Mouse (Mus musculus): Measurements from ENCODE around the gene 3110082I17Rik. TPM values are rescaled to one million over a fixed set of nuclear protein-coding genes. Genes with fewer than 3 reads are reported as not detected.
A peak's percentile ranks its signal among the peaks of the same experiment; 100 is the strongest.

The 3110082I17Rik gene
- polyA plus RNA-seq, 1 experiment from 2014 or later = 26.2 TPM

GRCm38 (mm10) chr5:139483171-139483848, 23.0 kb upstream of the 3110082I17Rik start:
- WGBS (ENCODE audit: insufficient replicate concordance) = 41% methylated on average over 14 of the region's 14 CpGs
- H3K27me3 ChIP-seq = no peaks in the 10 kb centered on the region
- no peak for DNase-seq
- peaks cover 23% of the 10 kb centered on the region for H3K4me1 ChIP-seq (replicated peaks)
- peaks cover 41% of the 10 kb centered on the region for H3K36me3 ChIP-seq
- no peak for ATAC-seq (ENCODE audit: low read depth)
- H3K4me2 ChIP-seq = peak overlapping the region; percentile 78
- H3K27ac ChIP-seq = no peak overlapping the region
- no peaks in the 10 kb centered on the region for H3K9me3 ChIP-seq (replicated peaks)
- H3K9ac ChIP-seq = peak overlapping the region; percentile 92
- H3K4me3 ChIP-seq (replicated peaks) = peak overlapping the region; percentile 97

- Histone ChIP-seq H3K36me3 (peaks cover 68% of the 10 kb centered on the region), H3K4me3 (replicated peaks) (no peak overlapping the region), H3K27ac (no peak overlapping the region), H3K9ac (no peak overlapping the region), H3K9me3 (replicated peaks) (no peaks in the 10 kb centered on the region), H3K4me1 (replicated peaks) (peaks cover 23% of the 10 kb centered on the region), H3K27me3 (no peaks in the 10 kb centered on the region), H3K4me2 (no peak overlapping the region)
- ATAC-seq (ENCODE audit: low read depth) (no peak), DNase-seq (no peak)
- WGBS (ENCODE audit: insufficient replicate concordance) = 79% methylated on average over 10 of the region's 10 CpGs
Measured at GRCm38 (mm10) chr5:139480406-139480805, 20.1 kb upstream of the 3110082I17Rik start.

- H3K4me2 ChIP-seq = no peak overlapping the region
- H3K27ac ChIP-seq = no peak overlapping the region
- ATAC-seq (ENCODE audit: low read depth) (no peak), DNase-seq (no peak)
- H3K36me3 ChIP-seq = peaks cover 81% of the 10 kb centered on the region
- no peak overlapping the region for H3K9ac ChIP-seq
- peaks cover 19% of the 10 kb centered on the region for H3K4me1 ChIP-seq (replicated peaks)
- no peak overlapping the region for H3K4me3 ChIP-seq (replicated peaks)
- no peaks in the 10 kb centered on the region for H3K9me3 ChIP-seq (replicated peaks)
- 90% methylated on average over 8 of the region's 8 CpGs for WGBS (ENCODE audit: insufficient replicate concordance)
- no peaks in the 10 kb centered on the region for H3K27me3 ChIP-seq
Measured at GRCm38 (mm10) chr5:139479088-139479487, 18.8 kb upstream of the 3110082I17Rik start.

GRCm38 (mm10) chr5:139474741-139475140, 14.4 kb upstream of the 3110082I17Rik start:
- Histone ChIP-seq H3K4me1 (replicated peaks) (no peaks in the 10 kb centered on the region), H3K9me3 (replicated peaks) (no peaks in the 10 kb centered on the region), H3K27ac (no peak overlapping the region), H3K9ac (no peak overlapping the region), H3K36me3 (peaks cover 85% of the 10 kb centered on the region), H3K4me3 (replicated peaks) (no peak overlapping the region), H3K27me3 (no peaks in the 10 kb centered on the region), H3K4me2 (no peak overlapping the region)
- WGBS (ENCODE audit: insufficient replicate concordance) = 80% methylated on average over 9 of the region's 9 CpGs
- DNase-seq (no peak), ATAC-seq (ENCODE audit: low read depth) (no peak)

- WGBS (ENCODE audit: insufficient replicate concordance) = 57% methylated on average over 5 of the region's 5 CpGs
- peaks cover 19% of the 10 kb centered on the region for H3K36me3 ChIP-seq
- no peak overlapping the region for H3K9ac ChIP-seq
- no peak overlapping the region for H3K4me3 ChIP-seq (replicated peaks)
- H3K4me2 ChIP-seq = no peak overlapping the region
- ATAC-seq (ENCODE audit: low read depth) = no peak
- H3K4me1 ChIP-seq (replicated peaks) = peaks cover 7% of the 10 kb centered on the region; the same call in 1 of the 2 replicates
- no peaks in the 10 kb centered on the region for H3K27me3 ChIP-seq
- H3K27ac ChIP-seq = no peak overlapping the region
- H3K9me3 ChIP-seq (replicated peaks) = no peaks in the 10 kb centered on the region
- DNase-seq = no peak
Measured at GRCm38 (mm10) chr5:139467998-139468397, 7.7 kb upstream of the 3110082I17Rik start.

GRCm38 (mm10) chr5:139466801-139467200, 6.5 kb upstream of the 3110082I17Rik start:
- H3K9ac ChIP-seq = no peak overlapping the region
- H3K4me3 ChIP-seq (replicated peaks) = no peak overlapping the region
- H3K4me2 ChIP-seq = no peak overlapping the region
- ATAC-seq (ENCODE audit: low read depth) = no peak
- no peaks in the 10 kb centered on the region for H3K27me3 ChIP-seq
- 52% methylated on average over 4 of the region's 4 CpGs for WGBS (ENCODE audit: insufficient replicate concordance)
- DNase-seq = no peak
- peaks cover 7% of the 10 kb centered on the region for H3K36me3 ChIP-seq
- no peak overlapping the region for H3K27ac ChIP-seq
- peaks cover 7% of the 10 kb centered on the region; the same call in 1 of the 2 replicates for H3K4me1 ChIP-seq (replicated peaks)
- H3K9me3 ChIP-seq (replicated peaks) = no peaks in the 10 kb centered on the region

GRCm38 (mm10) chr5:139466373-139466772, 6.0 kb upstream of the 3110082I17Rik start:
- Histone ChIP-seq H3K4me2 (no peak overlapping the region), H3K27me3 (no peaks in the 10 kb centered on the region), H3K9me3 (replicated peaks) (no peaks in the 10 kb centered on the region), H3K4me1 (replicated peaks) (peaks cover 7% of the 10 kb centered on the region; the same call in 1 of the 2 replicates), H3K27ac (no peak overlapping the region), H3K36me3 (peaks cover 3% of the 10 kb centered on the region), H3K4me3 (replicated peaks) (no peak overlapping the region), H3K9ac (no peak overlapping the region)
- peak; percentile 61; the same call in 1 of the 2 replicates for ATAC-seq (ENCODE audit: low read depth)
- 46% methylated on average over 2 of the region's 2 CpGs for WGBS (ENCODE audit: insufficient replicate concordance)
- no peak for DNase-seq

GRCm38 (mm10) chr5:139464874-139465273, 4.5 kb upstream of the 3110082I17Rik start:
- H3K4me2 ChIP-seq = no peak overlapping the region
- no peak overlapping the region for H3K4me3 ChIP-seq (replicated peaks)
- no peak for ATAC-seq (ENCODE audit: low read depth)
- no peaks in the 10 kb centered on the region for H3K9me3 ChIP-seq (replicated peaks)
- H3K9ac ChIP-seq = no peak overlapping the region
- no peak for DNase-seq
- no peaks in the 10 kb centered on the region for H3K36me3 ChIP-seq
- peaks cover 15% of the 10 kb centered on the region for H3K4me1 ChIP-seq (replicated peaks)
- WGBS (ENCODE audit: insufficient replicate concordance) = 41% methylated on average over 4 of the region's 4 CpGs
- no peaks in the 10 kb centered on the region for H3K27me3 ChIP-seq
- H3K27ac ChIP-seq = no peak overlapping the region

GRCm38 (mm10) chr5:139459938-139460337, 389 bp downstream of the 3110082I17Rik start:
- no peak for DNase-seq
- Histone ChIP-seq H3K4me2 (peak overlapping the region; percentile 83), H3K36me3 (peaks cover 7% of the 10 kb centered on the region; the same call in 1 of the 2 replicates), H3K27me3 (no peaks in the 10 kb centered on the region), H3K9ac (peak overlapping the region; percentile 69), H3K4me1 (replicated peaks) (peaks cover 23% of the 10 kb centered on the region), H3K27ac (no peak overlapping the region), H3K4me3 (replicated peaks) (peak overlapping the region; percentile 69), H3K9me3 (replicated peaks) (no peaks in the 10 kb centered on the region)
- ATAC-seq (ENCODE audit: low read depth) = peak; percentile 32; the same call in 1 of the 2 replicates
- 5% methylated on average over 10 of the region's 10 CpGs for whole genome bisulfite sequencing (ENCODE audit: insufficient replicate concordance)

GRCm38 (mm10) chr5:139457241-139457640, 3.1 kb downstream of the 3110082I17Rik start:
- Histone ChIP-seq H3K36me3 (peaks cover 12% of the 10 kb centered on the region), H3K9ac (no peak overlapping the region), H3K27ac (no peak overlapping the region), H3K4me1 (replicated peaks) (peaks cover 27% of the 10 kb centered on the region), H3K4me2 (no peak overlapping the region), H3K9me3 (replicated peaks) (no peaks in the 10 kb centered on the region), H3K27me3 (no peaks in the 10 kb centered on the region), H3K4me3 (replicated peaks) (no peak overlapping the region)
- WGBS (ENCODE audit: insufficient replicate concordance) = 74% methylated on average over 8 of the region's 8 CpGs
- DNase-seq (no peak), ATAC-seq (ENCODE audit: low read depth) (no peak)

- H3K36me3 ChIP-seq = peaks cover 19% of the 10 kb centered on the region
- WGBS (ENCODE audit: insufficient replicate concordance) = 79% methylated on average over 12 of the region's 12 CpGs
- ATAC-seq (ENCODE audit: low read depth) (no peak), DNase-seq (no peak)
- H3K4me3 ChIP-seq (replicated peaks) = no peak overlapping the region
- H3K27ac ChIP-seq = no peak overlapping the region
- H3K9me3 ChIP-seq (replicated peaks) = no peaks in the 10 kb centered on the region
- no peaks in the 10 kb centered on the region for H3K27me3 ChIP-seq
- H3K4me2 ChIP-seq = no peak overlapping the region
- peaks cover 19% of the 10 kb centered on the region for H3K4me1 ChIP-seq (replicated peaks)
- no peak overlapping the region for H3K9ac ChIP-seq
Measured at GRCm38 (mm10) chr5:139455166-139455565, 5.2 kb downstream of the 3110082I17Rik start.

- Histone ChIP-seq H3K4me2 (no peak overlapping the region), H3K4me1 (replicated peaks) (peaks cover 16% of the 10 kb centered on the region), H3K4me3 (replicated peaks) (no peak overlapping the region), H3K9me3 (replicated peaks) (no peaks in the 10 kb centered on the region), H3K36me3 (peaks cover 19% of the 10 kb centered on the region), H3K27me3 (no peaks in the 10 kb centered on the region), H3K9ac (no peak overlapping the region), H3K27ac (no peak overlapping the region)
- DNase-seq (no peak), ATAC-seq (ENCODE audit: low read depth) (no peak)
- 84% methylated on average over 10 of the region's 10 CpGs for WGBS (ENCODE audit: insufficient replicate concordance)
Measured at GRCm38 (mm10) chr5:139453031-139453430, 7.3 kb downstream of the 3110082I17Rik start.

Measured in liver, embryonic 13.5 days (tissue).